Mouse (Mus musculus) cerebral cortex, adult 2 months (tissue): ENCODE measurements around the gene Adam8.

Source experiments
- WGBS: fragments of 180-500 bp; shearing (Covaris S2); methylation state at CpG from one replicate; pipeline ENCODE4 v1.1.7; 2018; 5-methylcytosine and 5-hydroxymethylcytosine counted together

Gene Adam8

DNA sequence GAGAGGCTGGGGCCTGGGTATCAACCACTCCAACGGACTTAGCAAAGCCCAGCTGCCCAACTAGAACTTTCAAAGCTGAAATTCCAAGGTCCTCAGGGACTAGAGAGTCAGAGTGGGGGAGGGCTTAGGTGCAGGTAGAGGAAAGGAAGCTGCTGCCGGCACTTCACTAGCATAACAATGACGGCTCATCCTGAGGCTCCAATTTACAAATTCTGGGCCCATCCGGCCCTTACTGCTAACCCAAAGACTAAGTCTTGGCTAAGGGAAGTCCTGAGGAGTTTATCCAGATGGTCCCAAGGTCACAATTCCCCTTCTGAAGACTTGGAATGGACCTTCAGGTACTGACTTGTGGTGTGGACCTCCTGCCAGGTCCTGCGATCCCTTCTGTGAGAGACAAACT lies 46.8 kb downstream of the Adam8 start:
- WGBS, result 67% methylated on average over 5 of the region's 5 CpGs

DNA sequence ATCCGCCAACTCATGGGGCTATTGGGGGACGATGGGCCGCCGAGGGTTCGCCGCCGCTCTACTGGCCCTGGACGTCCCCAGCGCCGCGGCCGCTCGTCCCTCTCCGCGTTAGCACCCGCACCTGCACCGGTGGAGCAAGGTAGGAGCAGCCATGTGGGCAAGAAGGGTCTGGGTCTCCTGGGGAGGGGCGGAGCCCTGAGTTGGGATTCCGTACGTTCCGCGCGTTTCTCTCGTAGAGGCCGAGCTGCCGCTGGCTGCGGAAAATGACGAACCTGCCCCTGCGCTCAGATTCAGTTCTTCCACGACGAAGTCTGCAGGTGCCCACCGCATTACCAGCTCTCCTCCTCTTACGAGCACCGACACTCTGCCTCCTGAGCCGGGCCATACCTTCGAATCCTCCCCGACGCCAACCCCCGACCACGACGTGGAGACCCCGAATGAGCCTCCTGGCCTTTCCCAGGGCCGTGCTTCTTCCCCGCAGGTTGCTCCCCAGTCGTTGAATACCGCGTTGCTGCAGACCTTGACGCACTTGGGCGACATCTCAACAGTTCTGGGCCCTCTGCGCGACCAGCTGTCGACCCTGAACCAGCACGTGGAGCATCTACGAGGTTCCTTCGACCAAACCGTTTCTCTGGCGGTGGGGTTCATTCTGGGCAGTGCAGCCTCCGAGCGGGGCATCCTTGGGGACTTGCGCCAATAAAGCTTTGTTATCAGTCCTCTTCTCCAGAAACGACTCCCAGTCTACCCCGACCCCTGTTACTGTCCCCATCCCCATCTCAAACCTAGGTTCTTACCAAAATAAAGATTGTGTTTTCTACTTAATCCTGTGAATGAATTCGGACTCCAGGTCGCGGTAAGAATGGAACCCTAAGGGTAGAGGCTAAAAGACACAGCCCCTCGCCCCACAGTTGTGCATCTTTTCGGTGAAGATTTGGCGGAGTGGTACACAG lies 47.8 kb downstream of the Adam8 start:
- 14% methylated on average over 68 of the region's 68 CpGs for WGBS

DNA sequence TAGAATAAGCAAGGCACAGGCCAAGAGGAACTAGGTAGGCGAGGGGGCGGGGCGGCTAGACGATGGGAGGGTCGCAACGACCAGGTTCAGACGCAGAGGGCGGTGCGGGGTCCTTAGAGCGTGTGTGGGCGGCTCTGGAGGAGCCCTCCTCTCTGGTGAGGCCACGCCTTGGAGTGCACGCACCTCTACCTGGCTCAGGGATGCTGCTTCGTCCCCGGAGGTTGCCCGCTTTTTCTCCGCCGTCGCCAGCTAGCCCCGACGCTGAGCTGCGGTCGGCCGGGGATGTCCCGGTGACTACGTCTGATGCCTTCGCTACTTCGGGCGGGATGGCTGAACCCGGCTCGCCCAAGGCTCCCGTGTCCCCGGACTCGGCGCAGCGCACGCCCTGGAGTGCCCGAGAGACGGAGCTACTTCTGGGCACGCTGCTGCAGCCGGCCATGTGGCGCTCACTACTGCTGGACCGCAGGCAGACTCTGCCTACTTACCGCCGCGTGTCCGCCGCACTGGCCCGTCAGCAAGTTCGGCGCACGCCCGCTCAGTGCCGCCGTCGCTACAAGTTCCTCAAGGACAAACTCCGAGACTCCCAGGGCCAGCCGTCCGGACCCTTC lies 48.6 kb downstream of the Adam8 start, which contains the start of gene Utf1:
Utf1 (plus strand) TSS at position 116 of the 608 bp plus-strand sequence.
- 1% methylated on average over 59 of the region's 59 CpGs for WGBS

DNA sequence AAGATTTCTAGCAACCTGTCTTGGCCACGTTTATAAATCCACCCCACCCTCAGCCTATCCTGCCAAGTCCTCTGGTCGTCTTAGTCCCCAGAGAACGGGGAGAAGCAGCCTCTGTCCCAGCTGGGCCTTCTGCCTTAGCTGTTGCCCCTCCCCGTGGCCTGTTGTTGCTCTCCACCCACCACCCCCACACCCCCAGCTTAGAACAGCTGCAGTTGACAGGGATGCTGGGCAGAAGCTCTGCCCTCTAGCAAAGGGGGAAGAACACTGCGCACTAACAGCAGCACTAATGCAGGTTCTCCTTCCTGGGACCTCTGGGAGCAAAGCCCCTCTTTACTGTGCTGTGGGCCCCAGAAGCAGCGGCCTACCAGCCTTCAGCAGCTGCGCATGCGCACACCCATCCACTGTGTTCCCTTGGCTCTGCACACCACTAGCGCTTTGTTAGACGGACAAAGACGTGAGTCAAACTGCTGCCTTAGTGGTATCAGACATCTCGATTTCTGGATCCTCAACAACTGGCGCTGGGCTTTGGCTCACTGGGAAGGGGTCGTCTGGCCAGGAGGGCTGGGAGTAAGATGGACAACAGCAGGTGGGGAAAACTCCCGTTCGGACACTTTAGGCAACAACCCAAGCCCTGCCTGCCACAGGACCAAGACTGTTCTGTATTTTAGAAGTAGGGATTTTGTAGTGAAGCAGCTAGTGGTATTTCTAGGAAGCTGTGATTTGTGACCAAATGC lies 51.7 kb downstream of the Adam8 start:
- 71% methylated on average over 16 of the region's 16 CpGs for WGBS

DNA sequence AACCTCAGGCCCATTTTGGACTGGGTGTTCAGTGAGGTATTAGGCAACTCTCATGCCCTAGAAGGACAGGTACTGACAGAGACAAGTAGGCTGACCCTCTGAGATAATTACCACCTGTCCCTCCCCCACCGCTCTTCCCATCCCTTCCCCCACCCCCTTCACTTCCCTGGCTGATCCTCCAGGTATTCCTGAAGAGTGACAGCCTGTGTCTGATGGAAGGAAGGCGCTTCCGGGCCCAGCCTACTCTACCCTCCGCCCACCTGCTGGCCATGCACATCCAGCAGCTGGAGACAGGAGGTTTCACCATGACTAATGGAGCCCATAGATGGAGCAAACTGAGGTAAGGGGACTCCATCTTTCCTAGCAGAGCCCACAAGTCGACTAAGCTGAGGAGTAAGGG lies 54.6 kb downstream of the Adam8 start:
- WGBS, result 69% methylated on average over 5 of the region's 5 CpGs

DNA sequence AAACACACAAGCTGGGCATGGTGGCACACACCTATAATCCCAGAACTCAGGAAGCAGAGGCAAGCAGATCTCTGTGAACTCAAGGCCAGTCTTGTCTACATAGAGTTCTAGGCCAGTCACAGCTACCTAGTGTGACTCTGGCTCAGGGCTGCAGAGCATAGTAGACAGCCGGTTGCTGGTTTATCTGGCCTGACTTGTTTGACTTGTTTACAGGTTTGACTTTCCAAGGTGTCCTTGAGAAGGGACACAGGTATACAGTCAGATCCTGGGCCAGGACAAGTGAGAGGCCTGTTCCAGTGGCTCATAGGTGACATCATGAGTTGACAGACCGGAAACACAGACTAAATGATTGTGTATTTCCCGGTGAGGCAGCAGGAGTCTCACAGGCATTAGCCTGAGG lies 55.2 kb downstream of the Adam8 start:
- 78% methylated on average over 3 of the region's 3 CpGs for WGBS

DNA sequence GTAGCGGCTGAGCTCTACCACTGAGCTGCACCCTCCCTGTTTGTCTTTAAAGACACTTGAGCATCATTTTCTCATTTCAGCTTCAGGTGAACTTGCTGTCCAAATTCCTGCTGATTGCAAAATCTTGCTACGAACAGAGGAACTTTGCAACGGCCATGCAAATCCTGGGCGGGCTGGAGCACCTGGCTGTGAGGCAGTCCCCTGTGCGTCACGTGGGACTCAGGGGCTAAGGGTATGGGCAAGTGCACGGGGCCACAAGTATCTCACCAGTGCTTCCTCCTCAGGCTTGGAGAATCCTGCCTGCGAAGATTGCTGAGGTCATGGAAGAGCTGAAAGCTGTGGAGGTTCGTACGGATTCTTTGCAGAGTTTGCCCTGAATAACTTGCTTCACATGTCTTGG lies 55.7 kb downstream of the Adam8 start:
- WGBS, result 92% methylated on average over 10 of the region's 10 CpGs

DNA sequence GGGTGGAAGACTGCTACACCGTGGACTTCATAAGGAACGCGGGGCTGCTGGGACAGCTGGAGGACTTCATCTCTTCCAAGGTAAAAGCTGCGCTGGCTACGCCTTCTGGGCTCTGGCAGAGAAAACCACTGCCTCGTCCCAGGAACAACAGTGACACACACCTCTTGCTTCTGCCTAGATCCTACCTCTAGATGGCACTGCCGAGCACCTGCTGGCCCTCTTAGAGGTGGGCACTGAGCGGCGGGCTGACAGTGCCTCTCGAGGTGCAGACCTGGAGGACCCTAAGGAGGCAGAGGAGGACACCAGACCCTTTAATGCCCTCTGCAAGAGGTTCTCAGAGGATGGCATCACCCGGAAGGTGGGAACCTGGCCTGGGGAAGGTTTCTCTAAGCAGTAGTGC lies 61.6 kb downstream of the Adam8 start:
- 42% methylated on average over 11 of the region's 11 CpGs for WGBS
